Mouse (Mus musculus) MEL (cell line): ENCODE measurements around the gene Tmem115. TPM values are rescaled to one million over a fixed set of nuclear protein-coding genes. Genes with fewer than 3 reads are reported as not detected.

Source experiments
- DNase-seq: peaks from one replicate; pipeline ENCODE4 v3.0.0; 2011; ENCODE audit warnings: low read depth, low spot score
- H3K27ac ChIP-seq: 2 replicates; pipeline ENCODE4 v1.5.1; 2012; ENCODE audit warnings: low read depth, mild to moderate bottlenecking, control low read depth, low read length, moderate library complexity; ENCODE audit not compliant: control insufficient read depth
- H3K27me3 ChIP-seq, 2 experiments: fragments of 150-350 bp in 1 of 2; sonication (generic) in 1 of 2; 2 replicates each; pipeline ENCODE4 v1.6.1; 2012; ENCODE audit warnings: low read length in 2 of 2, mild to moderate bottlenecking in 2 of 2, improper control_type of control experiment in 1 of 2, moderate library complexity in 1 of 2; ENCODE audit not compliant: insufficient read depth in 2 of 2, control insufficient read depth in 1 of 2
- H3K36me3 ChIP-seq, 2 experiments: 2 replicates each; pipeline ENCODE4 v1.6.1; 2012 to 2014; ENCODE audit warnings: low read length in 2 of 2, improper control_type of control experiment in 1 of 2, inconsistent platforms in 1 of 2, mild to moderate bottlenecking in 1 of 2; ENCODE audit not compliant: insufficient read depth in 2 of 2, control insufficient read depth in 1 of 2
- H3K4me1 ChIP-seq, 2 experiments: fragments of 150-350 bp in 1 of 2; sonication (generic) in 1 of 2; 2 replicates each; pipeline ENCODE4 v1.6.1; 2012; ENCODE audit warnings: low read length in 2 of 2, improper control_type of control experiment in 1 of 2, mild to moderate bottlenecking in 1 of 2; ENCODE audit not compliant: insufficient read depth in 2 of 2, control insufficient read depth in 1 of 2
- H3K4me3 ChIP-seq, 2 experiments: fragments of 150-350 bp in 1 of 2; sonication (generic) in 1 of 2; 2 replicates each; pipeline ENCODE4 v1.5.1; 2012; ENCODE audit warnings: low read depth in 2 of 2, low read length in 2 of 2, mild to moderate bottlenecking in 2 of 2, moderate library complexity in 2 of 2, control low read depth in 1 of 2, improper control_type of control experiment in 1 of 2; ENCODE audit not compliant: control insufficient read depth in 1 of 2, insufficient read depth in 1 of 2
- H3K79me2 ChIP-seq: 2 replicates; pipeline ENCODE4 v1.6.1; 2012; ENCODE audit warnings: mild to moderate bottlenecking, low read length, moderate library complexity; ENCODE audit not compliant: control insufficient read depth, poor library complexity, insufficient read depth
- H3K9ac ChIP-seq: 2 replicates; pipeline ENCODE4 v1.6.1; 2012; ENCODE audit warnings: low read depth, mild to moderate bottlenecking, control low read depth, low read length, moderate library complexity; ENCODE audit not compliant: control insufficient read depth, poor library complexity, severe bottlenecking
- H3K9me3 ChIP-seq: fragments of 150-350 bp; sonication (generic); replicated peaks from 2 replicates; pipeline ENCODE4 v1.6.1; 2012; ENCODE audit warnings: mild to moderate bottlenecking, low read length, improper control_type of control experiment, moderate library complexity; ENCODE audit not compliant: insufficient read depth
- CHD1 ChIP-seq: IDR thresholded peaks from 2 replicates; pipeline ENCODE4 v1.6.1; 2012; ENCODE audit warnings: low read depth, mild to moderate bottlenecking, inconsistent platforms, low read length, improper control_type of control experiment
- CTCF ChIP-seq, 3 experiments: IDR thresholded peaks in 2 of 3; conservative IDR thresholded peaks in 1 of 3; 2 replicates each; pipeline ENCODE4 v1.5.1; 2011 to 2012; ENCODE audit warnings: low read length in 3 of 3, low read depth in 2 of 3, mild to moderate bottlenecking in 2 of 3, improper control_type of control experiment in 1 of 3, inconsistent platforms in 1 of 3, mixed read lengths in 1 of 3, moderate library complexity in 1 of 3; ENCODE audit not compliant: control insufficient read depth in 1 of 3, insufficient read depth in 1 of 3, poor library complexity in 1 of 3, severe bottlenecking in 1 of 3
- ELF1 ChIP-seq: IDR thresholded peaks from 2 replicates; pipeline ENCODE4 v1.6.1; 2014; ENCODE audit warnings: low read depth, mild to moderate bottlenecking, inconsistent platforms, low read length, improper control_type of control experiment, moderate library complexity
- EP300 ChIP-seq, 2 experiments: IDR thresholded peaks; 2 replicates each; pipeline ENCODE4 v1.6.1; 2011; ENCODE audit warnings: improper control_type of control experiment in 2 of 2, low read length in 2 of 2, low read depth in 1 of 2, mild to moderate bottlenecking in 1 of 2
- GABPA ChIP-seq: IDR thresholded peaks from 2 replicates; pipeline ENCODE4 v1.6.1; 2012; ENCODE audit warnings: low read depth, mild to moderate bottlenecking, inconsistent platforms, low read length, improper control_type of control experiment, moderate library complexity
- GATA1 ChIP-seq: IDR thresholded peaks from 2 replicates; pipeline ENCODE4 v1.6.1; 2011; ENCODE audit warnings: low read depth, low read length, improper control_type of control experiment
- HCFC1 ChIP-seq: IDR thresholded peaks from 2 replicates; pipeline ENCODE4 v1.6.1; 2012; ENCODE audit warnings: low read depth, mild to moderate bottlenecking, inconsistent platforms, low read length, improper control_type of control experiment, moderate library complexity
- JUND ChIP-seq: IDR thresholded peaks from 2 replicates; pipeline ENCODE4 v1.6.1; 2011; ENCODE audit warnings: low read depth, mild to moderate bottlenecking, improper control_type of control experiment, low read length
- KAT2A ChIP-seq: conservative IDR thresholded peaks from 2 replicates; pipeline ENCODE4 v1.6.1; 2012; ENCODE audit warnings: low read depth, low read length, improper control_type of control experiment, inconsistent platforms
- MAFK ChIP-seq: IDR thresholded peaks from 2 replicates; pipeline ENCODE4 v1.6.1; 2011; ENCODE audit warnings: low read depth, mild to moderate bottlenecking, low read length, improper control_type of control experiment, borderline replicate concordance
- MAX ChIP-seq: IDR thresholded peaks from 2 replicates; pipeline ENCODE4 v1.6.1; 2011; ENCODE audit warnings: low read length, improper control_type of control experiment
- MAZ ChIP-seq: IDR thresholded peaks from 2 replicates; pipeline ENCODE4 v1.6.1; 2012; ENCODE audit warnings: low read depth, mild to moderate bottlenecking, inconsistent platforms, low read length, improper control_type of control experiment
- MXI1 ChIP-seq: IDR thresholded peaks from 2 replicates; pipeline ENCODE4 v1.6.1; 2011; ENCODE audit warnings: mild to moderate bottlenecking, low read depth, low read length, improper control_type of control experiment
- MYB ChIP-seq: IDR thresholded peaks from 2 replicates; pipeline ENCODE4 v1.6.1; 2011; ENCODE audit warnings: mild to moderate bottlenecking, low read depth, low read length, improper control_type of control experiment
- NRF1 ChIP-seq: IDR thresholded peaks from 2 replicates; pipeline ENCODE4 v1.6.1; 2014; ENCODE audit warnings: low read depth, mild to moderate bottlenecking, inconsistent platforms, low read length, improper control_type of control experiment, moderate library complexity; ENCODE audit not compliant: poor library complexity, insufficient read depth, severe bottlenecking
- POLR2A ChIP-seq, 2 experiments: IDR thresholded peaks; 2 replicates each; pipeline ENCODE4 v1.6.1; 2011 to 2012; ENCODE audit warnings: low read length in 2 of 2, mild to moderate bottlenecking in 2 of 2, control low read depth in 1 of 2, improper control_type of control experiment in 1 of 2, low read depth in 1 of 2, moderate library complexity in 1 of 2; ENCODE audit not compliant: control insufficient read depth in 1 of 2, insufficient read depth in 1 of 2, poor library complexity in 1 of 2
- RAD21 ChIP-seq: IDR thresholded peaks from 2 replicates; pipeline ENCODE4 v1.6.1; 2011; ENCODE audit warnings: mild to moderate bottlenecking, low read depth, low read length, improper control_type of control experiment
- RCOR1 ChIP-seq: IDR thresholded peaks from 2 replicates; pipeline ENCODE4 v1.6.1; 2012; ENCODE audit warnings: low read depth, mild to moderate bottlenecking, inconsistent platforms, low read length, improper control_type of control experiment
- TCF12 ChIP-seq: IDR thresholded peaks from 2 replicates; pipeline ENCODE4 v1.6.1; 2014; ENCODE audit warnings: low read depth, mild to moderate bottlenecking, inconsistent platforms, low read length, improper control_type of control experiment, moderate library complexity
- UBTF ChIP-seq: IDR thresholded peaks from 2 replicates; pipeline ENCODE4 v1.6.1; 2012; ENCODE audit warnings: low read depth, mild to moderate bottlenecking, inconsistent platforms, low read length, improper control_type of control experiment, moderate library complexity, borderline replicate concordance; ENCODE audit not compliant: insufficient read depth
- USF1 ChIP-seq: IDR thresholded peaks from 2 replicates; pipeline ENCODE4 v1.6.1; 2014; ENCODE audit warnings: low read depth, mild to moderate bottlenecking, inconsistent platforms, low read length, improper control_type of control experiment, moderate library complexity
- USF2 ChIP-seq, 2 experiments: IDR thresholded peaks; 2 replicates each; pipeline ENCODE4 v1.6.1; 2011 to 2012; ENCODE audit warnings: improper control_type of control experiment in 2 of 2, low read length in 2 of 2, borderline replicate concordance in 1 of 2, inconsistent platforms in 1 of 2, low read depth in 1 of 2, mild to moderate bottlenecking in 1 of 2; ENCODE audit not compliant: insufficient read depth in 1 of 2
- ZC3H11A ChIP-seq: IDR thresholded peaks from 2 replicates; pipeline ENCODE4 v1.6.1; 2012; ENCODE audit warnings: low read depth, mild to moderate bottlenecking, inconsistent platforms, low read length, improper control_type of control experiment
- ZKSCAN1 ChIP-seq: IDR thresholded peaks from 2 replicates; pipeline ENCODE4 v1.6.1; 2012; ENCODE audit warnings: low read depth, mild to moderate bottlenecking, inconsistent platforms, low read length, improper control_type of control experiment, moderate library complexity
- ZMIZ1 ChIP-seq: IDR thresholded peaks from 2 replicates; pipeline ENCODE4 v1.6.1; 2012; ENCODE audit warnings: low read depth, mild to moderate bottlenecking, inconsistent platforms, low read length, improper control_type of control experiment, moderate library complexity
- polyA plus RNA-seq, 2 experiments: library from polyadenylated mRNA; stranded (reverse) in 1 of 2; unstranded in 1 of 2; fragments of >175 nt in 1 of 2; fragments of >200 nt in 1 of 2; gene quantifications; 2 replicates each; pipeline versions ENCODE4 v1.2.1 to v1.2.4; 2012; ENCODE audit warnings: low replicate concordance in 2 of 2, low read depth in 1 of 2; ENCODE audit not compliant: insufficient read length in 2 of 2, insufficient read depth in 1 of 2, missing spikeins in 1 of 2
- total RNA-seq: library from RNA; depleted of rRNA; stranded (reverse); fragments of 300-350 nt; gene quantifications from 2 replicates; pipeline ENCODE4 v1.2.3, GENCODE M21; 2012

Tmem115 gene
- total and polyA plus RNA-seq, 3 experiments: 34.6 to 39.3 TPM; not detected in 1

GRCm38 (mm10) chr9:107484302-107484701 lies 49.4 kb upstream of the Tmem115 start:
- no peaks in the 10 kb centered on the region for H3K36me3 ChIP-seq
- H3K27me3 ChIP-seq: no peaks in the 10 kb centered on the region; a peak in 1 of 4 replicates
- H3K9ac ChIP-seq: no peak overlapping the region
- H3K9me3 ChIP-seq: no peaks in the 10 kb centered on the region
- DNase-seq: no peak
- H3K27ac ChIP-seq: no peak overlapping the region
- H3K4me1 ChIP-seq: no peaks in the 10 kb centered on the region
- no peak overlapping the region for H3K4me3 ChIP-seq
- TF ChIP-seq MAX: no peak
- TF ChIP-seq JUND: no peak
- no peak for TF ChIP-seq CHD1
- no peak for TF ChIP-seq MYB
- TF ChIP-seq EP300 (IDR thresholded peaks at IDR 0.05; ENCODE audit: low read depth in 1 of 2, low read length in 2 of 2): no peak
- TF ChIP-seq KAT2A: no peak
- no peak for TF ChIP-seq RAD21
- TF ChIP-seq GATA1: no peak
- no peak for TF ChIP-seq ZMIZ1
- no peak for TF ChIP-seq CTCF (IDR thresholded peaks at IDR 0.05 in 2 of 3, conservative IDR thresholded peaks at IDR 0.05 in 1 of 3; ENCODE audit: control insufficient read depth in 1 of 3, insufficient read depth in 1 of 3, low read depth in 2 of 3, low read length in 3 of 3, poor library complexity in 1 of 3, severe bottlenecking in 1 of 3)
- TF ChIP-seq USF1: no peak
- no peak for TF ChIP-seq MAZ
- H3K79me2 ChIP-seq: no peaks in the 10 kb centered on the region

GRCm38 (mm10) chr9:107484766-107485165 lies 49.0 kb upstream of the Tmem115 start:
- H3K9ac ChIP-seq: no peak overlapping the region
- H3K9me3 ChIP-seq: no peaks in the 10 kb centered on the region
- DNase-seq: no peak
- H3K27me3 ChIP-seq: no peaks in the 10 kb centered on the region; a peak in 1 of 4 replicates
- H3K4me1 ChIP-seq: no peaks in the 10 kb centered on the region
- no peaks in the 10 kb centered on the region for H3K79me2 ChIP-seq
- H3K27ac ChIP-seq: no peak overlapping the region
- TF ChIP-seq CTCF (IDR thresholded peaks at IDR 0.05 in 2 of 3, conservative IDR thresholded peaks at IDR 0.05 in 1 of 3; ENCODE audit: control insufficient read depth in 1 of 3, insufficient read depth in 1 of 3, low read depth in 2 of 3, low read length in 3 of 3, poor library complexity in 1 of 3, severe bottlenecking in 1 of 3) (no peak), NRF1 (no peak), MXI1 (no peak), CHD1 (no peak), TCF12 (no peak), RAD21 (no peak)
- no peaks in the 10 kb centered on the region for H3K36me3 ChIP-seq
- no peak overlapping the region for H3K4me3 ChIP-seq

- no peaks in the 10 kb centered on the region; a peak in 1 of 4 replicates for H3K27me3 ChIP-seq
- H3K9ac ChIP-seq: no peak overlapping the region
- H3K36me3 ChIP-seq: peaks cover 0 to 4% of the 10 kb centered on the region in 2 experiments; a peak in 1 of 4 replicates
- no peaks in the 10 kb centered on the region for H3K9me3 ChIP-seq
- H3K27ac ChIP-seq: no peak overlapping the region
- no peaks in the 10 kb centered on the region for H3K79me2 ChIP-seq
- H3K4me1 ChIP-seq: peaks cover 0 to 6% of the 10 kb centered on the region in 2 experiments; a peak in 2 of 4 replicates
- no peak overlapping the region for H3K4me3 ChIP-seq
- no peak for DNase-seq
- no peak for TF ChIP-seq GATA1
- TF ChIP-seq ZC3H11A: no peak
- no peak for TF ChIP-seq TCF12
- TF ChIP-seq HCFC1: no peak
- TF ChIP-seq CHD1: no peak
- TF ChIP-seq USF2 (IDR thresholded peaks at IDR 0.05; ENCODE audit: borderline replicate concordance in 1 of 2, insufficient read depth in 1 of 2, low read depth in 1 of 2, low read length in 2 of 2): no peak
- TF ChIP-seq ZMIZ1: no peak
- no peak for TF ChIP-seq MAZ
- TF ChIP-seq ELF1: no peak
- no peak for TF ChIP-seq POLR2A (IDR thresholded peaks at IDR 0.05; ENCODE audit: control insufficient read depth in 1 of 2, insufficient read depth in 1 of 2, low read depth in 1 of 2, low read length in 2 of 2, poor library complexity in 1 of 2)
- no peak for TF ChIP-seq RCOR1
- TF ChIP-seq UBTF: no peak
- no peak for TF ChIP-seq ZKSCAN1
- no peak for TF ChIP-seq GABPA
- TF ChIP-seq MAFK: no peak
- no peak for TF ChIP-seq JUND
Observed at GRCm38 (mm10) chr9:107486086-107486485, 47.7 kb upstream of the Tmem115 start.
